Mouse (Mus musculus): ENCODE data around the gene Ift80.
"Not testable (repeated sequence)": the region's sequence is repeated elsewhere in the genome, so short reads cannot be mapped to it uniquely, and the experiment has no call there.

Ift80 gene

GRCm38 (mm10) chr3:68934259-68934658 lies 70.1 kb downstream of the Ift80 start:
- no peak for DNase-seq

GRCm38 (mm10) chr3:68928619-68929018 lies 75.8 kb downstream of the Ift80 start:
- no peak for DNase-seq

DNA sequence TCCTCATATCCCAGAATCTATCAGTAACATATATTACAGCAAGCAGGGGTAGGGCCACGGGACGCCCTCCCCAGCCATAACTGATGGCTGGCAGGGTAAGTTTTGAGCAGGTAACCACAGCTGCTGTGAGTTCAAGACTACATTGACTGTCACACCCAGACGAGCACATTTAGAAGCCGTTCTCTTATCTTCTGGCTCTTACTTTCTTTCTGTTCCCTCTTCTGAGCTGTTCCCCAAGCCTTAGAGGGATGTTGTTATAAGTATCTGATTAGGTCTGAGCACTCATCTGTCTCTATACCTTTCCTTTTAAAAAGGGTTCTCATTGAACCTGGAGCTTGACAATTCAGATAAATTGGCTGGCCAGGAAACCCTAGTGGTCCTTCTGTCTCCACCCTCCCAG lies 96.9 kb downstream of the Ift80 start:
- DNase-seq: no peak

DNA sequence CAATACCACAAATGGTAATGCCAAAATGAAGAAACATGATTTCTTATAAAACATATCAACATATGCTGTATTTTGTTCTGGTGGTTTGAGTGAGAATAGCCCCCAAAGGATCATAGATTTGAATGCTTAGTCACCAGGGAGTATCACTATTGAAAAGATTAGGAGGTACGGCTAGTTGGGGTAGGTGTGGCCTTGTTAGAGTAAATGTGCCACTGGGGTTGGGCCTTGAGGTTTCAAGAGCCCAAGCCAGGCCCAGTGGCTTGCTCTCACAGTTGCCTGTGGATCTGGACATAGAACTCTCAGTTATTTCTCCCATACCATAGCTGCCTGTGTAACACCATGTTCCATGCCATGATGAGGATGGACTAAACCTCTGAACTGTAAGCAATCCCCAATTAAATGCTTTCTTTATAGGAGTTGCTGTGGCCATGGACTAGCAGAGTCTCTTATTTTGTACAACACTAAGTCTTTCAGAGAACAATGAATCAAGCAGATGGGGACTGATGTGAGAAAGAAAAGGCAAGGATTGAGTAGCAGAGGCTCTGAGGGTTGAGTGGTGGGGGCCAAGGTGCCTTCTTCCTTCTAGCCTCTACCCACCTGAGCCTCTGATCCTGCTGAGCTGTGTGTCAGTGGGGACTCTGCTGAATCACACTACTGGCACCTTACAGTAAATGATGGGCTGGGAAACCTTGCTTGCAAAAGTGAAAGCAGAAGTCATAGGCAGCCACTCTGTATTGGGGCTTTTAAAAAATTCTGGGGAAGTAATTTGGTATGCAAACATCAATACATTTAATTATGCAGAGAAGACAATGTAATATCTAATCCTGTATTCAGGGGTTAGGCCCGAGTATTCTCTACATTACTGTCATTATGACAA lies 99.2 kb downstream of the Ift80 start:
- no peak for DNase-seq

GRCm38 (mm10) chr3:68902636-68903035 lies 101.7 kb downstream of the Ift80 start:
- DNase-seq: not testable (repeated sequence)

GRCm38 (mm10) chr3:68897154-68897553 lies 107.2 kb downstream of the Ift80 start:
- DNase-seq: no peak

DNA sequence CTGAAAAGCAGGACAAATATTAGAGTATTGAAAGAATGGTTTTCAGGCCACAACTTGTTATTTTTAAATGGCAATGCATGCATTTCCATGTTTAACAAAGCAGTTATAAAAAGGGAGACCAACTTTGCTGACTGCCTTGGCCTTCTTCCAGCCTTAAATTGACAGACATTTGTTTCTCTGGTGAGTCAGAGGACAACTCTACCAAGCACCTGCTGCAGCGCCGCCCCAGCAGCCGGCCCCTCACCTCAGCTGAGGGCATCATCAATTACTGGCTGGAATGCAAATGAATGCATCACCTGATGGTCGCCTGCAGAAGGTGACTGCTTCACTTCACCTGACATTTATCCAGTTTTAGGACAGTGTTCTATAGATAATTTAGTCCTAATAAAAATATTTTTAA lies 108.9 kb downstream of the Ift80 start:
- no peak for DNase-seq

DNA sequence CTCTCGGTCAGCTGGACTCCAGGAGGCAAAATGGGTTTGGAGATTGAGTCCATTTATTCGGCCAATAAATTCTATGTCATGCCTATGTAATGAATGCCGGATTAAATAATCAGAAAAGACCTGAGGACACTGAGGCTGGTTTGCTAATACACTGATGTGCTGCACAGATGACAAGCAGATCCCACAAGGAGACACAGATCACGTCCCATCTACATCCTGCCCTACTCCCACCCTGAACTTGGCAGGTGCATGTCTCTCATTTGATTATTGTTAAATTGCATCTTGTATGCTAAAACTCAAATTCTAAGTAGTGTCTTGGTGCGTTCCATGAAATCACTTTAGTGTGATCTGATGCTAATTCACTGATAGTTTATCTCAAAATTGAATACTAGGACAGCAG lies 117.5 kb downstream of the Ift80 start:
- DNase-seq: no peak

DNA sequence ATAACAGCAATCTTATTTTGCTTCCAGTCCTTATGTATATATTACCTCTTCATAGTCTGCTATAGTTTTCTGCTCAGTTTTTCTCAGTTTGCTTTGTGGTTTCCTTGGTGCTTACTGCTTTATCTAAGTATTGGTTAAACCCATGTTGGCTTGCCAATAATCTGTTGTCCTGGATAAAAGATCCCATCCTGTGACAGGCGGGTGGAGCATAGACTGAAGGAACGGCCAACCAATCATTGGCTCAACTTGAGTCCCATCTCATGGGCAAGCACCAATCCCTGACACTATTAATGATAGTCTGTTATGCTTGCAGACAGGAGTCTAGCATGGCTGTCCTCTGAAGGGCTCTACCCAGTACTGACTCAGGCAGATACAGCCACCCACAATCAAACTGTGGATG lies 130.3 kb downstream of the Ift80 start:
- DNase-seq: no peak

GRCm38 (mm10) chr3:68870568-68870950 lies 133.8 kb downstream of the Ift80 start:
- no peak for DNase-seq

DNA sequence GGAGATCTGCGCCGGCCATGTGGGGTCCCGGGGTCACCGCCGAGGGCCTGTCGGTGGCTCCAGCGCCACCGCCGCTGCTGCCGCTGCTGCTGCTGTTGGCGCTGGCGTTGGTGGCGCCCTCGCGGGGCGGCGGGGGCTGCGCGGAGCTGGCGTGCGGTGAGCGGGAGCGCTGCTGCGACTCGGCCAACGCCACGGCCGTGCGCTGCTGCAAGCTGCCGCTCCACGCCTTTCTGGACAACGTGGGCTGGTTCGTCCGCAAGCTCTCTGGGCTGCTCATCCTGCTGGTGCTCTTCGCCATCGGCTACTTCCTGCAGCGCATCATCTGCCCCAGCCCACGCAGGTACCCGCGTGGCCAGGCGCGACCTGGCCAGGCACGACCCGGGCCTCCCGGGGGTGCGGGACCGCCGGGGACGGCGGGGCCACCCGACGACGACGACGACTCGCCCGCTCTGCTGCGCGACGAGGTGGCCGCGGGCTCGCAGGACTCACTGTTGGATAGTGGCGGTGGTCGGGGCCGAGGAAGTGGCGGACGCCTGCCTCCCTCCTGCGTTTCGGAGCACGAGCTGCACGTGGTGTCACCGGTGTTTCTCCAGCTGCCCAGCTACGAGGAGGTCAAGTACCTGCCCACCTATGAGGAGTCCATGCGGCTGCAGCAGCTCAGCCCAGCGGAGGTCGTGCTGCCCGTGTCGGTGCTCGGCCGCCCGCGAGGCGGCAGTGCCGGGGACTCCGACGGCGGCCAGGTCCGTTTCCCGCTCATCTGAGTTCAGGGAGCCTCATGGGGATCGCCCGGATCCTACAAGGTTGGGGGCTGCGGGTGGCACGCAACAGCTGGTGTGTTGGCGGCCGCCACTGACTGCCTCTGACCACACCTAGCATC lies 134.4 kb downstream of the Ift80 start:
- peak; percentile 76 for DNase-seq

DNA sequence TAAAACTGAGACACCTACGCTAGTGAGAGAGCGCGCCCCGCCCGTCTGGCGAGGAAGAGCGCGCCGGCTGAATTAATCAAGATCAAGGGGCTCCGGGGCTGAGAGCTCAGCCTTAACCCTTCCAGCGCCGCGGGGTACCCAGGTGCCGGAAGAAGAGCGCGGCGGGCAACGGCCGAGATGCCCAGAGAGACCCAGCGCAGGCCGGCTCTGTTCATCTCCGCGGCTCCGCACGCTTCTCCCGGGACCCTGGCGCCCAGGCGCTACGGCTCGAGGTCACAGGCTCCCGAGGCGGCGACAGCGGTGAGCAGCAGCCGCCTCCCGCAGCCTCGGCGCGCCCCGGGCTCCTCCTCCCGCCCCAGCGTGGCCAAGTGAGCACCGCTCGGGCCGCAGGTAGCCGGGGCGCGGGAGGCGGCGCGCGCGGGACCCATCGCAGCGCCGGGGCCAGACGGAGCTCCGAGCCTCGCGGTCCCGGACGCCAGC lies 135.1 kb downstream of the Ift80 start, which contains the start of gene 1110032F04Rik:
Gene 1110032F04Rik, plus strand, starts transcription at position 376 of the 480 bp plus-strand sequence.
- peak; percentile 78 for DNase-seq

DNA sequence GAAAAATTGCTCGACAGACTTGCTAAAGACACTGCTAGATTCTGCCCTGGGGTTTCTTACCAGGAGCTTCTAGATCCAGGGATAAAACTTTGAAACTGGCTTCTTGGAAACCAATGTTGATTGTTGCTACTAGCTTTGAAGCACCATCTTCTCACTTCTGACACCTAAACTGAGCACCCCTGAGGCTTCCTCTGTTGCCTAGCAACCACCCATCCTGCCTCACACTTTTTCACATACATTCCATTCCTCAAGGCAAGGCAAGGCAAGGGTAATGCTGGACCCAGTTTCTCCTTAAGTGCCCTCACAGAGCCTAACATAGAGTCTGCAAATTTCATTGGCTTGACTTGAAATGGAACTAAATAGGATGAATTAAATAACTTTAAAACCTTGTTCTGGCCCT lies 152.0 kb downstream of the Ift80 start:
- DNase-seq: no peak

DNA sequence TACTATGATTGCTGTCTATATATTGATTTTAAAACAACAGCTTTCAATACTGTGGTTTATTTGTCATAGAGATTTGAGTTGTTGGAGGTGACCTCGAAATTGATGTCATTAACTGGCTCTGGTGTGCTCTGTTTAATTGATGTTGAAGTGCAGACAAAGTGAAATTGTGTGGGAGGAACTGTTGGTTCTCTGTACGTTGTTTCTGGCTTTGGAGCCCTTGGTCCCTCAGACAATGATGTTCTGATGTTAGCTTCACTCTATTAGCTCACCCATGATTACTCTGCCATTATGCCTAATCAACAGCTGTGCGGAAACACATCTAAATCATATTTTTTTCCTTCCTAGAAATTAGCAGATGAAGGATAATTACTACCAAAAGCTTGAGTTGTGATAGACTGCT lies 156.0 kb downstream of the Ift80 start:
- peak; percentile 84 for DNase-seq

GRCm38 (mm10) chr3:68844025-68844424 lies 160.3 kb downstream of the Ift80 start:
- no peak for DNase-seq

Measured in retina, postnatal 1 day (tissue).